Mouse (Mus musculus) olfactory bulb, adult 2 months (tissue): ENCODE measurements around the gene Slc2a4. TPM values are rescaled to one million over a fixed set of nuclear protein-coding genes. Genes with fewer than 3 reads are reported as not detected.

Experiments used
- H3K27ac ChIP-seq: fragments of 200-500 bp; 2 replicates; pipeline ENCODE4 v1.5.1; 2012; ENCODE audit warnings: low read depth, low read length; ENCODE audit not compliant: insufficient read depth
- H3K4me1 ChIP-seq: fragments of 200-500 bp; 2 replicates; pipeline ENCODE4 v1.6.1; 2012; ENCODE audit warnings: low read length; ENCODE audit not compliant: control insufficient read depth, insufficient read depth
- H3K4me3 ChIP-seq: fragments of 200-500 bp; 2 replicates; pipeline ENCODE4 v1.5.1; 2012; ENCODE audit warnings: mild to moderate bottlenecking, low read depth, low read length, moderate library complexity; ENCODE audit not compliant: insufficient read depth
- CTCF ChIP-seq: fragments of 200-500 bp; IDR thresholded peaks from 2 replicates; pipeline ENCODE4 v1.5.1; 2012; ENCODE audit warnings: low read depth, mild to moderate bottlenecking, low read length, moderate library complexity; ENCODE audit not compliant: insufficient read depth
- POLR2A ChIP-seq: fragments of 200-500 bp; IDR thresholded peaks from 2 replicates; pipeline ENCODE4 v1.6.1; 2012; ENCODE audit warnings: mild to moderate bottlenecking, low read depth, low read length, moderate library complexity; ENCODE audit not compliant: insufficient read depth
- WGBS: fragments of 180-500 bp; shearing (Covaris S2); methylation state at CpG from one replicate; pipeline ENCODE4 v1.1.7; 2018; 5-methylcytosine and 5-hydroxymethylcytosine counted together
- polyA plus RNA-seq: library from polyadenylated mRNA; stranded (reverse); fragments of >200 nt; gene quantifications from 2 replicates; pipeline ENCODE4 v1.2.4, GENCODE M21; 2012; ENCODE audit warnings: low replicate concordance; ENCODE audit not compliant: missing spikeins, insufficient read depth, insufficient read length

Slc2a4 gene
- polyA plus RNA-seq, 1 experiment, result not detected

GRCm38 (mm10) chr11:69947337-69948065, 487 bp downstream of the Slc2a4 start:
- Histone ChIP-seq H3K4me3 (peak overlapping the region; percentile 20; the same call in 1 of the 2 replicates), H3K27ac (no peak overlapping the region), H3K4me1 (peaks cover 11% of the 10 kb centered on the region)
- no peak for TF ChIP-seq CTCF
- no peak for TF ChIP-seq POLR2A
- 9% methylated on average over 29 of the region's 29 CpGs for WGBS

DNA sequence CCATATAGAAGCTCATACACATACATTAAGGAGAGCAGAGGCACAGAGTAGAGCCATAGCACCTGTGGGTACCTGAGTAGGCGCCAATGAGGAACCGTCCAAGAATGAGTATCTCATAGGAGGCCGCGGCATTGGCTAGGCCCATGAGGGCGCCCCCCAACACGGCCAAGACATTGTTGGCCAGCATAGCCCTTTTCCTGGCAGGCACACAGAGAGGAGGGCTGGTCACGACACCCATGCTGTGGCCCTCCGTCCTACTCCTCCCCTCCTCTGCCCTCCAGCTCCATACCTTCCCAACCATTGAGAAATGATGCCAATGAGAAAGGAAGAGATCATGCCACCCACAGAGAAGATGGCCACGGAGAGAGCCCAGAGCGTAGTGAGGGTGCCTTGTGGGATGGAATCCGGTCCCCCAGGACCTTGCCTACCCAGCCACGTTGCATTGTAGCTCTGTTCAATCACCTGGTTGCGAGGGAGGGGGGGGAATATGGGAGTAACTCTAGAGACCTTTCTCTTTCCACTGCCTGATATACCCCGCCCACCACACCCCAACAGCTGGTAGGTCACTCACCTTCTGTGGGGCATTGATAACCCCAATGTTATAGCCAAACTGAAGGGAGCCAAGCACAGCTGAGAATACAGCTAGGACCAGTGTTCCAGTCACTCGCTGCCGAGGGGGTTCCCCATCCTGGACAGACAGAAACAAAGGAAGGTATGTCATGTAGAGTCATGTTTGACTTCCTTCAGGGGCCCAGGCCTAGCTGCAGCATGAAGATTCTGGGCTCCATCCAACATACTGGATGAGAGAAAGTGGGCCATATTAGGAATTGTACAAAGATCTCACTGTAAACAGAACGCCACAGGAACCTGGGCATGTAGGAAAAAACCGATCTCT, 1.7 kb downstream of the Slc2a4 start:
- Histone ChIP-seq H3K4me3 (no peak overlapping the region), H3K4me1 (peaks cover 11% of the 10 kb centered on the region), H3K27ac (no peak overlapping the region)
- TF ChIP-seq CTCF, result no peak
- 90% methylated on average over 18 of the region's 18 CpGs for WGBS

- WGBS, result 92% methylated on average over 13 of the region's 13 CpGs
These were observed 2.8 kb downstream of the Slc2a4 start for GRCm38 (mm10) chr11:69945216-69945615.

DNA sequence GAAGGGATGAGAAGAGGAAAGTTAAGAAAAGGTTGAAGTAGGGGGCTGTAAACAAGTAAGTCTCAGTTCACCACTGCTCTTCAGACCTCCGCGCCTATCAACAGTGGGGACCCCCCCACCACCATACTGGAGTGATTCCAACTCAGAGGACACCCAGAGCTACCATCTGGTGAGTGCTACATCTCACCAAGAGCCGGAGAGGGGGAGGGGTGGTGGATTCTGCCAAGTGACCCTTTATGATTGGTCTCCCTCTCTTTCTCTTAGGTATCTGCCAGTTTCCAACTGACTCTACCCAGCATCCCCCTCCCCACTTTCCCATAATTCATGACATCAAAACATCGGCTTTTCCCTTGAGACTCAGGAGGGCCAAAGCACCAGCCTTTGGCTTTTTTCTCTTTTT, 7.0 kb downstream of the Slc2a4 start:
- no peak for TF ChIP-seq POLR2A
- TF ChIP-seq CTCF, result no peak
- 80% methylated on average over 4 of the region's 4 CpGs for WGBS

More at GRCm38 (mm10) chr11:69945216-69945615, 2.8 kb downstream of the Slc2a4 start:
- TF ChIP-seq POLR2A (no peak), CTCF (no peak)
- Histone ChIP-seq H3K4me3 (no peak overlapping the region), H3K4me1 (peaks cover 11% of the 10 kb centered on the region), H3K27ac (no peak overlapping the region)

GRCm38 (mm10) chr11:69939731-69940130, 8.3 kb downstream of the Slc2a4 start:
- peaks cover 15% of the 10 kb centered on the region for H3K4me1 ChIP-seq
- no peak for TF ChIP-seq POLR2A
- TF ChIP-seq CTCF, result no peak
- H3K27ac ChIP-seq, result no peak overlapping the region
- no peak overlapping the region for H3K4me3 ChIP-seq
- 95% methylated on average over 17 of the region's 17 CpGs for WGBS

More for the DNA sequence above, 7.0 kb downstream of the Slc2a4 start:
- H3K4me3 ChIP-seq, result no peak overlapping the region
- H3K4me1 ChIP-seq, result peaks cover 6% of the 10 kb centered on the region
- no peak overlapping the region for H3K27ac ChIP-seq

DNA sequence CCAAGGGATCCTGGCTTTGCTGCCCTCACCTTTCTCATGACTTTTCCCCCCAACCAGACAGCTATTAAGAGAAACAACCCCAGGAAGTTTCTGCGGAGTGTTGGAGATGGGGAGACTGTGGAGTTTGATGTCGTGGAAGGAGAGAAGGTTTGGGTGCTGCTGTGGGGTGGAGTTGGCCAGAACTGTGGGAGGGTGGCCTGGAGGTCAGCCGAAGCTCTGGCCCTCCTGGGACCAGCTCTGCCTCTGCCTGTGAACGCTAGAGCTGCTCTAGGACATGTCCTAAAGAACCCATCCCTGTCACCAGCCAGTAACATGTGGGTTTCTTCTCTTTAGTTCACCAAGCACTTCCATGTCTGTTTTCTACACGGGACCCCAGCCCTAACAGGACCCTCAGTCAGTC, 8.8 kb downstream of the Slc2a4 start:
- TF ChIP-seq CTCF (no peak), POLR2A (no peak)
- Histone ChIP-seq H3K4me3 (no peak overlapping the region), H3K4me1 (peaks cover 17% of the 10 kb centered on the region), H3K27ac (no peak overlapping the region)
- WGBS, result 76% methylated on average over 5 of the region's 5 CpGs

DNA sequence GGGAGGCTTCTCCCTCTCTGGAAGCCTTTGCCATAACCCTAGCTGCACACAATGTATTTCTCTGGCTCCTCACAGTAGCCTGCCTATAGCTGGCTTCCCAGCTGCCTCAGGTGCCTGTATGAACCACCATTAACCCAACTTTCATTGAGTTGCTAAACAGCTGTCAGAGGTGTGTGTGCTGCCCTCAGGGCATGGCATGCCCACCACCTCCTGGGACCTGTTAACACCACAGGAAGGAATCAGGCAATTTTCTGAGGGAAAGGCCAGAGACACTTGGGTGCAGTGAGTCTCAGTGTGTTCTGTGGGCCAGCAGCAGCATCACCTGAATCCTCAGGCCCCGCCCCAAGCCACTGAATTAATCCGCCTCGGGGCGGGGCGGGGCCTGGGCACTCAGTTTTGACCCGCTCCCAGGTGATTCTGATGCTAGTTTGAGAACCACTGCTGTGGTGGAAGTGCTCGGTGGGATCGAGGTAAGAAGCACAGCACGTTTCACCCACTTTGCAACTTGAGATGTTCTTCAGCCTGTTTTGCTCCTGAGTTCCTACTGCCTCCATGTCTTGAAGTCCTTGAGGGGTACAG, 9.5 kb downstream of the Slc2a4 start:
- Histone ChIP-seq H3K27ac (no peak overlapping the region), H3K4me3 (no peak overlapping the region), H3K4me1 (peaks cover 17% of the 10 kb centered on the region)
- TF ChIP-seq CTCF (no peak), POLR2A (no peak)
- 49% methylated on average over 9 of the region's 9 CpGs for WGBS

GRCm38 (mm10) chr11:69937834-69938233, 10.2 kb downstream of the Slc2a4 start:
- TF ChIP-seq POLR2A, result no peak
- no peak overlapping the region for H3K4me3 ChIP-seq
- H3K4me1 ChIP-seq, result peaks cover 17% of the 10 kb centered on the region
- 77% methylated on average over 5 of the region's 5 CpGs for WGBS
- H3K27ac ChIP-seq, result no peak overlapping the region

DNA sequence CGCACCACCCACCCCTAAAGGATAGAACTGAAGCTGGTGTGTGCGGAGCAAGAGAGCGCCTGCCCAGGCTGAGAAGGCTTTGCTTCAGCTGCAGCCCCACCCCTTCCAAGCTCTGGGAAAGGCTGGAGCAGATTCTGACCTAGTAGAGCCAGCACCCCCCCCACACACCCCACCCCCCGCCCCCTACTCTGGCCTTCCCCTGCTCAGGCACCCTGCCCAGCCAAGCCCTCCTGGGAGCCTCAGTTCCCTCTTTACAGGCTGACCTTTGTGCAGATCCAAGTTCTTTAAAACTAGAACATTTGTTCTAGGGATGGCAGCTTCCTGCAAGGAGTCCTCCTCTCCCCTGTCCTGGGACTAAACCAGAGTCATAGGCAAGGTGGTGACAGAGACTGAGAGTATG, 10.6 kb downstream of the Slc2a4 start:
- no peak overlapping the region for H3K4me3 ChIP-seq
- H3K4me1 ChIP-seq, result peaks cover 17% of the 10 kb centered on the region
- TF ChIP-seq CTCF, result no peak
- no peak for TF ChIP-seq POLR2A
- H3K27ac ChIP-seq, result no peak overlapping the region
- 41% methylated on average over 4 of the region's 4 CpGs for WGBS
